Mouse (Mus musculus): ENCODE measurements around the gene 5730409E04Rik. TPM values are rescaled to one million over a fixed set of nuclear protein-coding genes. Genes with fewer than 3 reads are reported as not detected.

Gene 5730409E04Rik
- polyA plus RNA-seq (2012; fragmentation: generic; extraction: Trizol): 2.4 TPM
- long read RNA-seq, experiment 1: 0 reads
- long read RNA-seq, experiment 2, partial matches to known transcripts: 0 of 2 reads
- long read RNA-seq, experiment 2, other reads (novel, unspliced or antisense): 0 of 2 reads

DNA sequence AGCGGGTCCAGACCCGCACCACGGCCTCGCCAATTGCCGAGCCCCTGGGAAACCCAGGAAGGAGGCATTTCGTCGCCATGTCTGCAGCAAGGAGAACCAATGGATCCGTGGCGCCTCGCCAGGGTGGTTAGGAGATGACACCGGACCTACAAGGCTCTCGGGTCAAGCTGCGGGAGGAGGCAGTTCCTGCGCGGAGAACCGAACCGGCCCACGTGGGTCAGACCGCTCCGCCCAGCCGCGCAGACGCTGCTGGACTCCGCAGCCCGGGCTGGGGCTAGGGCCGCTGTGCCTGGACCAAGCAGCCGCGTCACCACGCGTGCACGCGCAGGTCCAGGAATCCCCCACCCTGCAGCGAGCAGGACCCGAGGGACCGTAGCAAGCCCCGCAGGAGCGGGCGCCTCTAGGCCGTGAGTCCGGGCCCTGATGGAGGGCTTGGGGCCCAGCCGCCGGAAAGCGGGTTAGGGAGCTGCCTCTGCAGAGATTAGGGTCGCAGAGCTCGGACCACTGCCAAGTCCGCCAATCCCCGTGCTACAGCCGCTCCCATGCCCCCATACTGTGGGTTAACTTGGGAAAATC is at the start of gene 5730409E04Rik:
Gene 5730409E04Rik (plus strand): TSS at position 213 of the 576 bp plus-strand sequence.
- Histone ChIP-seq H3K36me3 (ENCODE audit: control insufficient read depth, insufficient read depth) (no peaks in the 10 kb centered on the region), H3K79me2 (ENCODE audit: control insufficient read depth, insufficient read depth) (no peaks in the 10 kb centered on the region), H3K27me3 (ENCODE audit: control insufficient read depth, insufficient read depth, insufficient read length) (peaks cover 19% of the 10 kb centered on the region), H3ac (ENCODE audit: control insufficient read depth, insufficient read length, low read depth) (peak within 1 kb of the TSS; percentile 42), H3K4me3 (ENCODE audit: insufficient read depth, poor library complexity, severe bottlenecking) (no peak within 1 kb of the TSS), H3K79me3 (ENCODE audit: low read depth) (no peaks in the 10 kb centered on the region)
- TF ChIP-seq MAX (IDR thresholded peaks at IDR 0.05) (no peak), CTCF (IDR thresholded peaks at IDR 0.05; ENCODE audit: control insufficient read depth, insufficient read depth, insufficient read length) (no peak), CEBPB (IDR thresholded peaks at IDR 0.05; ENCODE audit: low read depth) (no peak), USF1 (IDR thresholded peaks at IDR 0.05; ENCODE audit: low read depth) (no peak), MYOG (IDR thresholded peaks at IDR 0.05; ENCODE audit: control insufficient read depth, extremely low read depth, insufficient read length) (no peak), MYOD1 (IDR thresholded peaks at IDR 0.05; ENCODE audit: control insufficient read depth, insufficient read length, low read depth) (no peak), FOSL1 (IDR thresholded peaks at IDR 0.05; ENCODE audit: insufficient read depth, low read length, poor library complexity, severe bottlenecking) (no peak)

DNA sequence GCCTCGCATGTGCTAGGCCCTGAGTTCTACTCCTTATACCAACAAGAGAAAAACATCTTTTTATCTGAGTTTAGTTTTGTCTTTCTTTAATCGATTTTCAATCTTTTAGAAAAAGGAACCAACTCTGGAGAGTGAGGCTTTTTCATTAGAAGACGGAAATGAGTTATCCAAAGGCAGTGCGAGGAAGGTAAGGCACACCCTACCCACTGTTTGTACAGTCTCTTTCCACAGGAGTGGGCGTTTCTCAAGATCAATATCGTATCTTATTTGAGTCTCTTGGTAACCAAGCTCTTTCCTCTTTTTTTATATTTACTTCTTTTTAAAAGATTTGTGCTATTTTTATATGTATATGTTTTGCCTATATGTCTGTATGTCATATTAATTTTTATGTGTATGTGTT is 45.8 kb upstream of the 5730409E04Rik start:
- peaks cover 91% of the 10 kb centered on the region for H3K36me3 ChIP-seq (ENCODE audit: control insufficient read depth, insufficient read depth)
- H3K27me3 ChIP-seq (ENCODE audit: control insufficient read depth, insufficient read depth, insufficient read length): no peaks in the 10 kb centered on the region
- TF ChIP-seq CTCF (IDR thresholded peaks at IDR 0.05; ENCODE audit: control insufficient read depth, insufficient read depth, insufficient read length) (no peak), CEBPB (IDR thresholded peaks at IDR 0.05; ENCODE audit: low read depth) (no peak), MYOG (IDR thresholded peaks at IDR 0.05; ENCODE audit: control insufficient read depth, extremely low read depth, insufficient read length) (no peak), USF1 (IDR thresholded peaks at IDR 0.05; ENCODE audit: low read depth) (no peak), MAX (IDR thresholded peaks at IDR 0.05) (no peak), MYOD1 (IDR thresholded peaks at IDR 0.05; ENCODE audit: control insufficient read depth, insufficient read length, low read depth) (no peak), FOSL1 (IDR thresholded peaks at IDR 0.05; ENCODE audit: insufficient read depth, low read length, poor library complexity, severe bottlenecking) (no peak)

GRCm38 (mm10) chr4:126567243-126567642 is 42.4 kb upstream of the 5730409E04Rik start:
- Histone ChIP-seq H3K79me3 (ENCODE audit: low read depth) (peaks cover 5% of the 10 kb centered on the region), H3K4me3 (ENCODE audit: insufficient read depth, poor library complexity, severe bottlenecking) (no peak overlapping the region), H3K27me3 (ENCODE audit: control insufficient read depth, insufficient read depth, insufficient read length) (no peaks in the 10 kb centered on the region), H3K36me3 (ENCODE audit: control insufficient read depth, insufficient read depth) (peaks cover 97% of the 10 kb centered on the region), H3K79me2 (ENCODE audit: control insufficient read depth, insufficient read depth) (peaks cover 10% of the 10 kb centered on the region), H3ac (ENCODE audit: control insufficient read depth, insufficient read length, low read depth) (no peak overlapping the region)
- TF ChIP-seq MYOD1 (IDR thresholded peaks at IDR 0.05; ENCODE audit: control insufficient read depth, insufficient read length, low read depth) (no peak), CEBPB (IDR thresholded peaks at IDR 0.05; ENCODE audit: low read depth) (no peak), MAX (IDR thresholded peaks at IDR 0.05) (no peak), MYOG (IDR thresholded peaks at IDR 0.05; ENCODE audit: control insufficient read depth, extremely low read depth, insufficient read length) (no peak), USF1 (IDR thresholded peaks at IDR 0.05; ENCODE audit: low read depth) (no peak), FOSL1 (IDR thresholded peaks at IDR 0.05; ENCODE audit: insufficient read depth, low read length, poor library complexity, severe bottlenecking) (no peak), CTCF (IDR thresholded peaks at IDR 0.05; ENCODE audit: control insufficient read depth, insufficient read depth, insufficient read length) (no peak)

More for the DNA sequence above, 45.8 kb upstream of the 5730409E04Rik start:
- Histone ChIP-seq H3ac (ENCODE audit: control insufficient read depth, insufficient read length, low read depth) (no peak overlapping the region), H3K79me3 (ENCODE audit: low read depth) (peaks cover 2% of the 10 kb centered on the region), H3K4me3 (ENCODE audit: insufficient read depth, poor library complexity, severe bottlenecking) (no peak overlapping the region), H3K79me2 (ENCODE audit: control insufficient read depth, insufficient read depth) (peaks cover 3% of the 10 kb centered on the region)

DNA sequence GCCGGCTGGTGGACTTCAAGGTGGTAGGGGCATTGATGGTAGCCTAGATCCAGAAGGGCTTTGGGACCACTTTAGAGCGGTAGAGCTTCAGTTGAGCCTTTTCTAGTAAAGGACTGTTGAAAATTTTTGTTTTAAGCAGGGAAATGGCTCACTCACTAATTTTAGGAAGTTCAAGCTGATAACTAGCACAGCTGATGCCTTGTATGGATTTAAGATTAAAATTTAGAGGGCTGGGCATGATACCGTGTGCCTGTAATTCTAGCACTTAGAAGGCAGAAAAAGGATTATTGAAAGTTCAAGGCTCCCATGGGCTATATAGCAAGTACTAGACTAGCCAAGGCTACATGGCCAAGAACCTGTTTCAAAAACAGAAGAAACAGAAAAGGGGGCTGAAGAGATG is 39.8 kb upstream of the 5730409E04Rik start:
- TF ChIP-seq FOSL1 (IDR thresholded peaks at IDR 0.05; ENCODE audit: insufficient read depth, low read length, poor library complexity, severe bottlenecking): no peak
- TF ChIP-seq CTCF (IDR thresholded peaks at IDR 0.05; ENCODE audit: control insufficient read depth, insufficient read depth, insufficient read length): no peak
- TF ChIP-seq MAX (IDR thresholded peaks at IDR 0.05): no peak
- TF ChIP-seq MYOG (IDR thresholded peaks at IDR 0.05; ENCODE audit: control insufficient read depth, extremely low read depth, insufficient read length): no peak
- TF ChIP-seq CEBPB (IDR thresholded peaks at IDR 0.05; ENCODE audit: low read depth): no peak
- no peak for TF ChIP-seq USF1 (IDR thresholded peaks at IDR 0.05; ENCODE audit: low read depth)

DNA sequence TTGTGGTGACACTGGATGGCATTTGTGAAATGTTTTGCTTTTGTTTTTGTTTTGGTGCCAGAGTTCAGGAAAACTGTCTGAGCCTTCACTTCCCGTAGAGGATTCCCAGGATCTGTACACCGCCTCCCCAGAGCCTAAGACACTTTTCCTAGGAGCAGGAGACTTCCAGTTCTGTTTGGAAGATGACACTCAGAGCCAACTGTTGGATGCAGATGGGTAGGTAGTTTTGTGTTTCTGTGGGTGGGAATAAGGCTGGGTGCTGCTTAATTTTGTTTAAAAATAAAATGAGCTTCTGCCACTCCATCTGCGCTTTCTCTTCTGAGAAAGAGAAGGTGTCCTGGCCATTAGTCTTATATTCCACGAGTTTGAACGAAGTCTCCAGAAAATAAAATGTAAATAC is 33.3 kb upstream of the 5730409E04Rik start:
- no peak for TF ChIP-seq CEBPB (IDR thresholded peaks at IDR 0.05; ENCODE audit: low read depth)
- TF ChIP-seq USF1 (IDR thresholded peaks at IDR 0.05; ENCODE audit: low read depth): no peak
- TF ChIP-seq CTCF (IDR thresholded peaks at IDR 0.05; ENCODE audit: control insufficient read depth, insufficient read depth, insufficient read length): no peak
- TF ChIP-seq MYOG (IDR thresholded peaks at IDR 0.05; ENCODE audit: control insufficient read depth, extremely low read depth, insufficient read length): no peak
- TF ChIP-seq MYOD1 (IDR thresholded peaks at IDR 0.05; ENCODE audit: control insufficient read depth, insufficient read length, low read depth): no peak
- no peak for TF ChIP-seq FOSL1 (IDR thresholded peaks at IDR 0.05; ENCODE audit: insufficient read depth, low read length, poor library complexity, severe bottlenecking)
- TF ChIP-seq MAX (IDR thresholded peaks at IDR 0.05): no peak
- Histone ChIP-seq H3ac (ENCODE audit: control insufficient read depth, insufficient read length, low read depth) (no peak overlapping the region), H3K79me3 (ENCODE audit: low read depth) (peaks cover 3% of the 10 kb centered on the region), H3K36me3 (ENCODE audit: control insufficient read depth, insufficient read depth) (peaks cover 98% of the 10 kb centered on the region), H3K4me3 (ENCODE audit: insufficient read depth, poor library complexity, severe bottlenecking) (no peak overlapping the region), H3K27me3 (ENCODE audit: control insufficient read depth, insufficient read depth, insufficient read length) (no peaks in the 10 kb centered on the region), H3K79me2 (ENCODE audit: control insufficient read depth, insufficient read depth) (no peaks in the 10 kb centered on the region)

More for the DNA sequence above, 39.8 kb upstream of the 5730409E04Rik start:
- Histone ChIP-seq H3K79me3 (ENCODE audit: low read depth) (peaks cover 5% of the 10 kb centered on the region), H3ac (ENCODE audit: control insufficient read depth, insufficient read length, low read depth) (no peak overlapping the region), H3K79me2 (ENCODE audit: control insufficient read depth, insufficient read depth) (peaks cover 10% of the 10 kb centered on the region), H3K27me3 (ENCODE audit: control insufficient read depth, insufficient read depth, insufficient read length) (no peaks in the 10 kb centered on the region), H3K4me3 (ENCODE audit: insufficient read depth, poor library complexity, severe bottlenecking) (no peak overlapping the region), H3K36me3 (ENCODE audit: control insufficient read depth, insufficient read depth) (peaks cover 97% of the 10 kb centered on the region)
